Mouse (Mus musculus) spleen, postnatal 14 days (tissue): Measurements from ENCODE around the gene Cd151.
"Not testable (repeated sequence)": the region's sequence is repeated elsewhere in the genome, so short reads cannot be mapped to it uniquely, and the experiment has no call there.

Source experiments
- DNase-seq, 2 experiments: peaks; one replicate each; pipeline ENCODE4 v3.0.0; 2021 to 2022; ENCODE audit warnings: low spot score in 2 of 2

Gene Cd151

GRCm38 (mm10) chr7:141435856-141436522 lies 31.2 kb upstream of the Cd151 start:
- DNase-seq, result no peak

GRCm38 (mm10) chr7:141436523-141436892 lies 30.7 kb upstream of the Cd151 start:
- no peak for DNase-seq

GRCm38 (mm10) chr7:141437178-141438120 lies 29.7 kb upstream of the Cd151 start, which contains the start of gene Slc25a22:
Slc25a22 (minus strand) TSS chr7:141437892.
- peak; percentile 67 to 80 for DNase-seq

- DNase-seq, result no peak
These were observed 28.8 kb upstream of the Cd151 start for GRCm38 (mm10) chr7:141438201-141438968.

GRCm38 (mm10) chr7:141439140-141439679 lies 28.0 kb upstream of the Cd151 start:
- DNase-seq, result no peak

GRCm38 (mm10) chr7:141439811-141440210 lies 27.4 kb upstream of the Cd151 start:
- no peak for DNase-seq

GRCm38 (mm10) chr7:141440613-141441012 lies 26.6 kb upstream of the Cd151 start:
- DNase-seq, result peak in 1 of 2 experiments; percentile 50

GRCm38 (mm10) chr7:141441460-141441859 lies 25.7 kb upstream of the Cd151 start:
- DNase-seq, result no peak

- no peak for DNase-seq
These were observed 25.0 kb upstream of the Cd151 start for GRCm38 (mm10) chr7:141442199-141442598.

- no peak for DNase-seq
These were observed 23.9 kb upstream of the Cd151 start for GRCm38 (mm10) chr7:141443081-141443821.

- DNase-seq, result peak; percentile 51 to 53
These were observed 23.4 kb upstream of the Cd151 start, which contains the start of gene Pidd1 for GRCm38 (mm10) chr7:141443828-141444237. Pidd1 (minus strand) TSS chr7:141444025.

- not testable (repeated sequence) for DNase-seq
These were observed 20.8 kb upstream of the Cd151 start for GRCm38 (mm10) chr7:141446374-141446773.

- DNase-seq, result peak; percentile 85 to 90
These were observed 19.8 kb upstream of the Cd151 start, which contains the start of gene Rplp2 for GRCm38 (mm10) chr7:141447110-141447991. Rplp2 (plus strand) TSS chr7:141447370.

GRCm38 (mm10) chr7:141451928-141452327 lies 15.3 kb upstream of the Cd151 start:
- DNase-seq, result no peak

- DNase-seq, result no peak
These were observed 13.6 kb upstream of the Cd151 start for GRCm38 (mm10) chr7:141453636-141454035.

GRCm38 (mm10) chr7:141454967-141455551 lies 12.1 kb upstream of the Cd151 start, which contains the start of gene Pnpla2:
Pnpla2 (plus strand) TSS chr7:141455198.
- DNase-seq, result peak; percentile 92 to 94

GRCm38 (mm10) chr7:141455610-141456314 lies 11.4 kb upstream of the Cd151 start:
- peak; percentile 15 to 53 for DNase-seq

- no peak for DNase-seq
These were observed 10.5 kb upstream of the Cd151 start for GRCm38 (mm10) chr7:141456739-141457138.

GRCm38 (mm10) chr7:141457236-141457635 lies 10.0 kb upstream of the Cd151 start:
- no peak for DNase-seq
